Mouse (Mus musculus): ENCODE results near the gene Slc16a10.

Gene Slc16a10

DNA sequence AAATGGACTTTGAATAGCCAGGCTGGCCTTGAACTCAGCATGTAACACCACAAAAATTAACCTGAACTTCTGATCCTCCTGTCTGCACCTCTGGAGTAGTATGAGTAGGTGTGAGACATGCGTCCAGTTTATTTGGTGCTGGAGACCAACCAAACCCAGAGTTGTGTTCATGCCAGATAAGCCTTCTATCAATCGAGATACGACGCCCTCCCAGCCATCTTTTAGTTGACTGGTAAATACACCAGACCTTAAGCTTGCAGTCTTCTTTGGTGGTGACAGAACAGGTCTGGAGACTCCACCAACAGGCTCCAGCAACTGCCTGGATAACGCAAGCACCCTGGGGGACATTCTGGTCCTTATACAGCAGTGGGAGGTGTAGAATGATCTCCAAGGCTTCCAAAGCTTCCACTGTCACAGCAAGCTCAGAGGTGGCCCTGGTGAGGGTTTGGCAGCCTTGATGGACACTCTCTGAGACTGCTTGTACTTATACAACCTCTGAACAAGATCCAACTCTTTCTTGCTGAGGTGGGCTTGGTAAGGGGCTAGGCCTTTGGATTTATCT is 7.6 kb upstream of the Slc16a10 start:
- DNase-seq (ENCODE audit: low spot score): no peak

DNA sequence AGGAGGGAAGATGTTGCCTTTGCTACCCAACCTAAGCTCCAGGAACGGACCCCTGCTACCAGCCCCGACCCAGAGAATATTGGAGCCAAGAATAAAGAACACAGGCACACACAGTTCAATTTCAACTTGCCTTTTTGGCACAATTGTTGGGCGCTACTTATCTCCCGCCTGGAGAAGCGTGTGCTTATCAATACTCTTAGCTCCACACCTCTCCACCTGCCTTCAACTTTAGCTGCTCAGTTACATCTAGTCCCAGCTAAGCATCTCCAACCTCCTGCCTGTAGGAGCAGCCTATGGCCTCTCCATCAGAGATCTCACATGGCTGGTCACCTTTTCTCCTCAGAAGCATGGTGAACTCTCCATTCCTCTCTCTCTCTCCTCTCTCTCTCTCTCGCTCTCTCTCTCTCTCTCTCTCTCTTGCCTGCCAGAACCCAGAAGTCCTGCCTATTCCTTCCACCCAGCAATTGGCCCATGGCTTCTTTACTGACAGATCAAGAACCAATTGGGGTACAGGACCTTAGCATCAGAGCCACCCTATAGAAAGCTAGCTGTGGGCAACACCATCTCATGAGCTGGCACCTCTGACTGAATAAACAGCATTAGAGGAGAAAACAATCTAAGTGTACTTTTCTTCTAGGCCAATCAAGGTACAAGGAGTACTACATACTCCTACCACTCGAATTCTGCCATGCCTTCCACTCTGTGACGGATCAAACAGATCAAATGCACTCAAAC is 5.4 kb upstream of the Slc16a10 start:
- DNase-seq (ENCODE audit: low spot score): no peak

DNA sequence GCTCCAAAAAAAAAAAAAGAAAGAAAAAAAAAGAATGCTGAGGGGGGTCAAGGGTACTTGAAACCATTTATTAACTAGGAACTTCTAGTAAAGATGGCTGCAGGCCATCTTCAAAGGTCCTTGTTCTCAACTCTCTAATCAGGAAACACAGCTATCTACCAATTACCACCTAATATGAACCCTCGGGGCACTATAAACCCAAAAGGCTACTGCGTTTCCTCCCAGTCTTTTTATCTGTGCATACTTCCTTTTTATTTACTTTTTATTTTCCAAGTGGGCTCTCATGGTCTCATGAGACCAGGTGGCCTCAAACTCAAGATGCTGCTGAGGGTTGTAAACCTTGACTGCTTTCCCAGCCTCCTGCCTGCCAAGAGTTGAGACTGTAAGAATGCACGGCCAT is 4.4 kb upstream of the Slc16a10 start:
- no peak for DNase-seq (ENCODE audit: low spot score)

DNA sequence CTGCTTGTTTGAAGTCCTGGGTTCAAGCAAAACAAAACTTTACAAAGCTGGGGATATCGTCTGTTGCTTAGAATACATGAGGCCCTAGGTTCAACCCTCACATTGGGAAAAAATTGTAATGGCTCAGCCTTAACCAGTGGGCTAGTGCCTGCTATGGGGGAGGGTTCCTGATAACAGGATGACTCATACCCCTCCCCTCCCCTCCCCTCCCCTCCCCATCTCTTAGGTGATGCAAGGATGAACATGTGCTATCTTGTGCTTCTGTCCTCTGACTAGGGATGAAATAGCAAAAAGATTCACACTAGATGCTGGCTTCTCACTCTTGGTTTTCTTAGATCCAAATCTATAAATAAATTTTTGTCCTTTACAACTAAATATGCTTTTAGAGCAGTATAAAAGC is 2.8 kb upstream of the Slc16a10 start:
- no peak for DNase-seq (ENCODE audit: low spot score)

DNA sequence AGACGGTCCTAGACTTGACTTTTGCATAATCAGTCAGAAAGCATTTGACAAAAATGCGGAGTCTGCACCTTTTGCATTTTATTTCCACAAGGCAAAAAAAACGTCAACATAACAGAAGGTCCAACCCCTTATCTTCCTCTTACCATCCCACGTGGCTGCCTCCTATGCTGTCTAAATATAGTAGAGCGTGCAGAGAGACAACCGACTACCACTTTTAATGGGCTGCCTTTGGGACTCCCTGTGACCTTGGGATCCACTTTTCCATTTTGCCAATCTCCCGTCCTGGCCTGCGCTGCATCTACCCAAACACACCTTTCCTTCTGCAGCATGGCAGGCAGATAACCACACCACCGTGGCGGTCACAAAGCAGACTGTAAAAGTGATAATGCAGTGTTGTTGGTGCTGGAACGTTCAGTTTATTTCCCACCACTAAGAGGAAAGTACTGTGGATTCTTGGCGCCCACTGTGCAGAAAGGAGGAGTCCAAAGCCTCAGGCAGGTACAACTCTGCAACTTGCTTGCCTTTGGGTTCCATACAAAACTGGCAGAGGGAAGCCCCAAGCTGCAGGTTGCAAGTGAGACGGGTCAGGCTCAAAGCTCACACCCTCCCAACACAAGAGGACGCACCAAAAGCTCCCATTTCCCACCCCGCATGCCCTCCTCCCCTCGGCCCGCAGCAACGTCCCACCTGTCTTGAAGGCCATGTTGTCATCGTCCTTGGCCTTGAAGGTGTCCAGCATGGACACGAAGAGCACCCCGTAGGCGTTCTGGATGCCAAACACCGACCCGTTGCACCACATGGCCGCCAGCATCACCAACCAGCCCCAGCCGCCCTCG is 824 bp downstream of the Slc16a10 start:
- no peak for DNase-seq (ENCODE audit: low spot score)

DNA sequence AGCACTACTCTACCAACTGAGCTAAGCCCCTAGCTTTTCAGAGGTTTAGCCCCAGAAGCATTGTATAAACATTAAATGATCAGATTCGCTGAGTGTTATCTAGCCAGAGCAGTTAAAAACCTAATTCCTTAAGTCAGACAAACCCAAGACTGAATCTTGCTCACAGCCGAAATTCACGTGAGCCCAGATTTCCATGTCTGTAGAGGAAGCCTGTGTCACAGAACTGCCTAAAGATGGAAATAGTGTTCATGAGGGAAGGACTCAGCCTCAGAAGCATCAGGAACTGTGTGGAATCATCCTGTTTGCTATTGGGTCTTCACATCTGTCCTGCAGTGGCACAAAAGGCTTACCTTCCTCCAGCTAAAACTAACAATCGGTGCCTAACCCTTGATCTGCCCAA is 2.4 kb downstream of the Slc16a10 start:
- DNase-seq (ENCODE audit: low spot score): no peak

DNA sequence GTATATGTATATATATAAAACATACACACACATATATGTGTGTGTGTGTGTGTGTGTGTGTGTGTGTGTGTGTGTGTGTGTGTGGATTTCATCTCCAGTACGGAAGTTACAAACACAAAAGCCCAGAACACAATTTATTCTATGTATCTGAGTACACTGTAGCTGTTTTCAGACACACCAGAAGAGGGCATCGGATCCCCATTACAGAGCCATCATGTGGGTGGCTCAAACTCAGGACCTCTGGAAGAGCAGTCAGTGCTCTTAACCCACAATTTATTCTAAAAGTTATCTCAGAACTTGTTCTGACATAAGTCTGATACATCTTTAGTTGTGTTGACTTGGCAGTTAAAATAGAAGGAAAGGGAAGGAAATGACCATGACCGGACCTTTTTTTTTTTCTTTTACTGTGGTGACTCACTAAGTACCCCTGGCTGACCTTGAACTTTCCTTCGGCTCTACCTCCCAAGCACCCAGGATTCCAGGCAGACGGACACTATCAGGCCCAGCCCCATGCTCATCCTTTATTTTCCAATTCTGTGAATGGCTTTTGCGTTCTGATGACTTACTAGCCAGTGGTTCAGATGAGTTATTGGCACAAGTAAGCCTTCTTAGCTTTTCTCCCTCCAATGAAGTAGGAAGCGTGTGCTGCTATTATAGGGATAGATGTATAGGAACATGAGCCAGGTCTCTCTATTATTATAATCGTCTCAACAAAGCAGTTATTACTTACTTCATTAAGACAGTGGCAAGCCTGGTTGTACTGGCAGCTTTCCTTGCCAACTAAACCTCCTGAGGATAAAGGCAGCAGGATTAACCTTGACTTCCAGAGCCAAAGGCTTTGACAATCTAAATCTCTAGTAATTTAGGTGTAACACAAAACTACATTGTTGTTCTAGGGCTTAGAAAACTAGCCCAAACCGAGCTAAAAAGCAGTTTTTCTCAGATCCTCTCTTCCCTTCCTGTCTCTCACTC is 6.0 kb downstream of the Slc16a10 start:
- no peak for DNase-seq (ENCODE audit: low spot score)

DNA sequence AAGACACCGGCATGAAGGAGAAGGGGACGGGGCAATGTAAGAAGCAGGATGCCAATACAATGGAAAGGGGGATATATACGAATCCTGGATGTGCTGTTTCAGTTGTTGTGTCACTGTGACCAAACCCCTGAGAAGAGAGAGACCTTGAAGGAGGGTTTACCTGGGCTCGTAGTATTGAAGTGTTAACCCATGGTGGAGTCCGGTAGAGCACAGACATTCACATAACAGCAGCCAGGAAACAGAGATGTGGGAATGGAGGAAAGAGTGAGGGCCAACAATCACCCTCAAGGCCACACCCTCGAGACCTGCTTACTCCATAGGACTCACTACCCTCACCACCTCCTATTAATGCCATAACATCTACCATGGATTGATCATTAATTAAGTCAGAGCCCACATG is 7.2 kb downstream of the Slc16a10 start:
- DNase-seq (ENCODE audit: low spot score): no peak

DNA sequence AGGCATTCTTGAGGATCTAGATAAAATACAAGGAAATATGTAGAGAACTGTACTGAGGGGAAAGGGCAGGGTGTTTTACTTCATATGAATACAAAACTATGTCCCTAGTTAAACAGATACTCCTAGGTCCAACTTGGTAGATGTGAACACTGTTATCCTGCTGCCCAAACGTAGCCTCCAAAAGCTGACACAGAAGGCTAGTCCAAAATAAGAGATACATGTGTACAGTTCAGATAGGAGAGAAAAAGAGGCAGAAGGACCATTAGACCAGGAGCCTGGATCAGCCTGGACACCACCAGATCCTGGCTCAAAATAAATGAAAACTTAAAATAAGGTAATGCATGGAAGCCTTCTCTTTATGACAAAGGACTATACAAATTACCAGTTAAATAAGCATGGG is 8.4 kb downstream of the Slc16a10 start:
- DNase-seq (ENCODE audit: low spot score): no peak

DNA sequence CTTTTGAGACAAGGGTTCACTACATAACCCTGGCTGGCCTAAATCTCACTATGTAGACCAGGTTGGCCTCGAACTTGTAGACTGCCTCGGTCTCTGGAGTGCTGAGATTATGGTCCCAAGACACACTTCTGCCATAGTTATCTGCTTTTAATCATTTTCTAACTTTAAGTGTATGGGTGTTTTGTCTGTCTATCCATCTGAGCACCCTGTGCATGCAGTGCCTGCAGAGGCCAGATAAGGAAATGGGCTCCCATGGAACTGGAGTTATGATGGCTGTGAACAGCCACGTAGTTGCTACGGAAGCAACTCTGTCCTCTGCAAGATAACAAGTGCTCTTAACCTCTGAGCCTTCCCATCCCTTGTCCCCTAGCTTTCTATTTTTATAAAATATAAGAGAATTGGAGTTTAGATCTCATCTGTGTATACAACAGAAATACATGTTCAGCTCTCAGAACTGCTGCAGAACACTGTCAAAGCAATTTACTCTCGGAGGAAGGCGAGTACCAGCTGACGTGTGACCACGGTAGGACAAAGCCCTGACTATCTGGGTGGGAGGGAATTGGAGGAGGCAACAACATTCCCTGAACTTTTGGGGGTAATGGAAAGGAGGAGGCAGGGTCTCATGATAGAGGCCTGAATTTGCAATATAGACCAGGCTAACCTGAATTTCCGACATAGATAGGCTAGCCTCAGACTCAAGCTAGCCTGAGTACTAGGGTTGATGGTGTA is 10.2 kb downstream of the Slc16a10 start:
- no peak for DNase-seq (ENCODE audit: low spot score)

DNA sequence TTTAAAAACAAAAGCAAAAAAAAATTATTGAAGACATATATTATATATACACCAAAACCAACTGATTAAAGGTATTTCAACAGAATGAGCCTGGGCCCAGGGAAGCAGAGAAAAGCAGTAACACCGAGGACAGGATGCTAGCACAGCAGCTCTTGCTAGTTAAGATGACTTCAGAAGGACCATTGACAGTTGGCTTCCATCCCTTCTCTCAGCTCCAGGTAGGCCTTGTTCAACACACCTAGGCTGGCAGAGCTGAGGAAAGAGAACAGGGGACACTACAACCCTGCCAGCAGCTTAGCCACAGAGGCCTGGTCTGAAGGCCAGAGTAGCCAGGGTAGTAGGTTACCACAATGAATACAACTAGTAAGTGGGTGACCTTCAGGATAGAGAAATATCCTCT is 11.9 kb downstream of the Slc16a10 start:
- no peak for DNase-seq (ENCODE audit: low spot score)

DNA sequence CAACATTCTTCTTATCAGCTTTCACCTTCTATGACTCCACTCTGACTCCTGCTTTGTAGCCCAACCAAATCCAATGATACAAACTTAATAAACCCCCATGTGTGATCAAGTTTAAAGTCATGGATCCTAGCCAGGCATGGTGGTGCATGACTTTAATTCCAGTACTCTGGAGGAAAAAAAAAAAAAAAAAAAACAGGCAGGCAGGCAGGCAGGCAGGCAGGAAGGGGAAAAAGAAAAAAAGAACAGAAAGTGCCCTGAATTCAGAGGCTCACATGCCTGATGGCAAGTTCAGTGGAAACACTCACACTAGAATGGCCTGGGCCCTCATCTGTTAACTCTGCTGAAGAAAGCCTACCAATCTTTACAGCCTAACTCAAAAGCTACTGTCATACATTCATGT is 12.9 kb downstream of the Slc16a10 start:
- no peak for DNase-seq (ENCODE audit: low spot score)

DNA sequence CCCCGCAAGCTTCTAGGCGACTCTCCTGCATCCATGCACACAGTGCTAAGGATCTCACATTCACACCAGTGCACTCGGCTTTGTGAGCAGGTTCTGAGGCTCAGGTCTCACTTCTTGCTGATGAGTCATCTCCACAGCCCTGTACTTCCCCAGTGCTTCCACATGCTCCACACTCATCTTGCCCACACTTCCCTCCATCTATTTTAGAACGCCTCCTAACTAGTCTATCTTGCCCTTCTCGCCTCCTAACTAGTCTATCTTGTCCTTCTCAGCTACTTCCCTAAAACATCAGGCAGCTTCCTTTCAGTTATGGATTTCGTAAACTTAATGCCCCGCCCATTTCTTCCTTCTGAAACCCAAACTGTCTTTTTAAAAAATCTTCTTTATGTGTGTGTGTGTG is 13.6 kb downstream of the Slc16a10 start:
- no peak for DNase-seq (ENCODE audit: low spot score)

DNA sequence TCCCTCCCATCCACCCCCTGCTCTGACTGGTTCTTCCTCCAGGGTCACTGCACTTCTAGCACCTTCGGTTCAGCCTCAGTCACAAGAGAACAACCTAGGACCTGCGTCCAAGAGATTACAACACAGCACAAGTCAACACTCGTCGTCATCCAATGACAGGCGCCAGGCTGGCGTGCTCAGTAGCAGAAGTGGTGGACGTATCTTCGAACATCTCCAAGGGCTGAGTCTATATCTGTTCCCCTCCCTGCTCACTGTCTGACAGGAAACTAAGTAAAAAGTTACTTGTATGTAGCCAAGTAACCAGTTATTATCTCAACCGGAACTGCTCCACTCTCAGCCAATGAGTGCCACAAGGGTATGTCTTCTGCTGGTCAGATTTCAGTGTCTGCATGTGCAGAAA is 16.9 kb downstream of the Slc16a10 start:
- no peak for DNase-seq (ENCODE audit: low spot score)

DNA sequence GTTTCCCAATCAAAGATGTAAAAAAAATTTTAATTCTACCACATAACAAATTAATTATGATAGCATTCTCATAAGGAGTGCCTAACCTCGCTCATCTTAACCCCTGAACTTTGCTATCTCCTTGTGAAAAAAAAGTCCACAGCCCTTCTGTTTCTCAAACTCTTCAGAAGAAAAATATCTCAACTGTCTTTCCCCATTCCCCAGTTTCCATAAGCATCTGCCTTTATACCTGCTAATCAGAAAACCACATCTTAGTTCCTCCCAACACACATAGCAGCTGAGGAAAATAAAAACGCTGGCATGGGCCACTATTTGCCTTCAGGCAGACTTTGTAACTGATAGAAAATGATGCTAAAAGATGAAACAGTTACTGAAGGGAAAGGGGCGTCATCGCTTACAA is 17.5 kb downstream of the Slc16a10 start:
- DNase-seq (ENCODE audit: low spot score): no peak

DNA sequence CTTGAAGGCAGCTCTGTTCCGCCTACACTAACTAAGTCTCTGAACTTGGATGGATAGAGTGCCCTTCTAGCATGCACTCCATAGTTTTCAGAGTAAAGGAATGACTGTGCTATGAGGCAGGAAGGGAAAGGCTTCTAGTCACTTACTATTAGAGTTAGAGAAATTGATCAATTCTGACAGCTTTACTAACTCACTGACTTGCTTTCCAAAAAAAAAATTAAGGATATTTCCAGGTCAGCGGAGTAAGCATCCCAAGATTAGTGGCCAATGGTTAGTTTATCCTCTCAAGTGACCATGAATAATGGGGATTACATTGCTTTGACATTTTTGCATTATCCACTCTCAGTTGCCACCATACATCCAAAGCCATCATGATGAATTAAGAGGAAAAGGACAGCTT is 18.0 kb downstream of the Slc16a10 start:
- no peak for DNase-seq (ENCODE audit: low spot score)

DNA sequence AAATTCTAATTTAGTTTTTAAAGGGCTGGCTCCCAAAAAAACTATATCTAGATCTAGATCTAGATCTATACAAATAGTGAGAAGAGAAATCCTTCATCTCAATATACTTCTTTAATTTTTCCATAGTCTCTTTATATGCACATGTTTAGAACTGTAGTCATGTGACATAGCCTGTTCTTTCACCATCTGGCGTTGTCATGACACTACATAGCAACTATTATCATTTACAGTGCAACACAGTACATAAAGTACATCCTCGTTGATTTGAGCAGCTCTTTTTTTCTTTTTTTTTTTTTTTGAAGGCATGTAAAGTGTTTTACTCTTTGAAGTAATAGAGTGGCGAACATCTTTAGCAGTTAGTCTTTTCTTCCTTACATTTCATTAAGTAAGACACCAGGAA is 22.6 kb downstream of the Slc16a10 start:
- DNase-seq (ENCODE audit: low spot score): no peak

DNA sequence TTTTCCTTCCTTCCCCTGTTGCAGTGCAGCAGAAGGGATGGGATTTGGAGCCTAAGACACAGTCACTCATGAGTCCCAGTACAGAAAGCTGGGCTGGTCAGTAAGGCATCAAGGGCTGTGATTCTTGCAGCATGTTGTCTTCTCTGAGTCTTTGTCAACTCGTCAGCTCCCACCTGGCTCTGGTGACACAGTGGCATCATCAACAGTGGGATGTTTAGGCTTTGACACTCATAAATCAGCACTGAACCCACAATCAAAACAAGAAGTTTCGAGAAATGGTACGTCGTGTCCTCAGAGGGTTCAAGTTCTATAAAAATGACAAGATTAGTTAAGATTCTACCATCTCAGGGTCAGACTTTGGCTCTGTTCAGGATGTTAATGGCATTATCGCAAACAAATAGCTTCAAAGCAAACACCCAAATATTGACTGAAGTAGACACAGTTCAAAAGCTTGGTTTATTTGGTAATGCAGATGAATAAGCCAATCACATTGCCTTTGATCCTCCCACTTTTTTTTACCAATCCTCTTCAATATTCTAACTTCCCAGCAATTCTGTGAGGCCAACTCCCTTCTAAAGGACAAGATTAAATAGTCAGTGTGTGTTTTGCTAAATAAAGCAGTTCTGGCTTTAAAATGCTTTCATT is 23.2 kb downstream of the Slc16a10 start:
- no peak for DNase-seq (ENCODE audit: low spot score)

DNA sequence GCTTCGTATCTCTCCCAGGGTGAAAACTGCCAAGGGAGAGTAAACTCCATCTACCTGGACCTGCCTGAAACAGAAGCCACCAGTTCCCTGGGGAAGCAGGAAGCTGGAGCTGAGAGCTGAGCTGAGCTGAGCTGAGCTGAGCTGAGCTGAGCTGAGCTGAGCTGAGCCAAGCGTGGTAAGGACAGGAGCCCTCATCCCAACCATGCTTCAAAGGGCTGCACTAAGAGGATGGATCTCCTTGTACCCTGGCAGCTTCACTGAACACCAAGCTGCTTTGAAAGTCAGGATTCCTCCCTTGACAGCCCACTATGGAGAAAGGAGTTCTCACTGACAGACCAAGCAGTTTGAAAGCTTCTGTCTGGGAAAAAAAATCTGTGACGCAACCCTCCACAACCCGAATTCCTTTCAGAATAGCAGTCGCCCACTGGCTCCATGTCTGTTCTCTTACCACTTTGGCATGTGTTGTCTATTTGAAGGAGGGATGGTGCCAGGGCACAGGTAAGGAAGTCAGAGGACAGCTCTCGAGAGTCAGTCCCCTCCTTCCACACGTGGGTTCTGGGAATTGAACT is 28.5 kb downstream of the Slc16a10 start:
- DNase-seq (ENCODE audit: low spot score): no peak

DNA sequence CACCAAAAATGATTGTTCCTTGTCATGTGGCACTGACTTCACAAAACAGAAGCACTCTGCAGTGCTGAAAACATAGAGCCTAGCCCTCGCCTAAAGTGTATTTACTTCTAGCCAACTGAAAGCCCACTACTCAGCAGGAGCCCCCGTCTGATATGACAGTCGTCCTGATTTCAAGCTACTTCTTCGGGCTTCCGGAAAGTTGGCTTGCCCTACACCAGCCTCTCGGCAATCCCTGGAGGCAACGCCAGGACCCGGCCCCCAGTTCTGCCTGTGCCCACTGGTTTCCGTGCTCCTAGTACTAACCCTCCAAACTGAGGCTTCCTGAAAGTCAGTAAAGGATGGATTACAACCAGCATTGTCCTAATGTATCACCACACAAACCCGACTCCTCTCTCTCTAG is 29.8 kb downstream of the Slc16a10 start:
- no peak for DNase-seq (ENCODE audit: low spot score)

DNA sequence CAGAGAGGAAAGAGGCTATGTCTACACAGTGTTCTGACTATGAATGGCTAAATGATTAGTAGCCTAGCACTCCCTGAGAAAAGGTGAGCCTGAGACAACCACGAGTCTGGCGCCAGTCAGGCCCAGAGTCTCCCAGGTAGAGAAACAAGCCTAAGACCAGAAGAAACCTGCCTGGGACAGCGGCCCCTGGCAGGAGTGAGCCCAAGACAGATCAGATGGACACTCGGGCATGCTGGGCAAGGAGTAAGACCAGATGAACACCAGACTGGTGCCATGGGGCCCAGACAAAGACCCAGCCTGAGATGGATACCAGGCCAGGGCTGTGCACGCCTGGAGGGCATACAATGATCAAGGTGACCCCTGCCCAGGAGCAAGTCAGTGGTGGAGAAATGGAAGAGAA is 32.5 kb downstream of the Slc16a10 start:
- DNase-seq (ENCODE audit: low spot score): no peak
